Mouse (Mus musculus): ENCODE data around the gene Ank.
"Not testable (repeated sequence)": the region's sequence is repeated elsewhere in the genome, so short reads cannot be mapped to it uniquely, and the experiment has no call there.

Ank gene

GRCm38 (mm10) chr15:27436194-27436593 lies 30.3 kb upstream of the Ank start:
- no peak overlapping the region for H3K4me3 ChIP-seq (replicated peaks; ENCODE audit: low read length)
- H3K36me3 ChIP-seq (ENCODE audit: insufficient read depth, low read length), result no peaks in the 10 kb centered on the region
- H3K9me3 ChIP-seq (ENCODE audit: low read length), result no peaks in the 10 kb centered on the region
- no peak for TF ChIP-seq POU5F1 (IDR thresholded peaks at IDR 0.05; ENCODE audit: borderline replicate concordance, low read length)
- no peak for TF ChIP-seq NANOG (IDR thresholded peaks at IDR 0.05; ENCODE audit: borderline replicate concordance, low read length)
- TF ChIP-seq CTCF (conservative IDR thresholded peaks at IDR 0.05; ENCODE audit: low read length), result no peak
- H3K4me1 ChIP-seq (replicated peaks; ENCODE audit: low read depth, low read length), result no peaks in the 10 kb centered on the region
- no peaks in the 10 kb centered on the region; the same call in 1 of the 2 replicates for H3K27me3 ChIP-seq (ENCODE audit: insufficient read depth, low read length)

GRCm38 (mm10) chr15:27441053-27441452 lies 25.4 kb upstream of the Ank start:
- H3K4me3 ChIP-seq (replicated peaks; ENCODE audit: low read length), result no peak overlapping the region
- H3K27me3 ChIP-seq (ENCODE audit: insufficient read depth, low read length), result no peaks in the 10 kb centered on the region
- H3K9me3 ChIP-seq (ENCODE audit: low read length), result peaks cover 7% of the 10 kb centered on the region; the same call in 1 of the 2 replicates
- no peak for TF ChIP-seq CTCF (conservative IDR thresholded peaks at IDR 0.05; ENCODE audit: low read length)
- no peak for TF ChIP-seq POU5F1 (IDR thresholded peaks at IDR 0.05; ENCODE audit: borderline replicate concordance, low read length)
- TF ChIP-seq NANOG (IDR thresholded peaks at IDR 0.05; ENCODE audit: borderline replicate concordance, low read length), result no peak
- H3K4me1 ChIP-seq (replicated peaks; ENCODE audit: low read depth, low read length), result no peaks in the 10 kb centered on the region
- H3K36me3 ChIP-seq (ENCODE audit: insufficient read depth, low read length), result no peaks in the 10 kb centered on the region

- Histone ChIP-seq H3K9me3 (ENCODE audit: low read length) (peaks cover 7% of the 10 kb centered on the region; the same call in 1 of the 2 replicates), H3K4me1 (replicated peaks; ENCODE audit: low read depth, low read length) (no peaks in the 10 kb centered on the region), H3K27me3 (ENCODE audit: insufficient read depth, low read length) (no peaks in the 10 kb centered on the region), H3K4me3 (replicated peaks; ENCODE audit: low read length) (no peak overlapping the region), H3K36me3 (ENCODE audit: insufficient read depth, low read length) (no peaks in the 10 kb centered on the region)
- no peak for TF ChIP-seq POU5F1 (IDR thresholded peaks at IDR 0.05; ENCODE audit: borderline replicate concordance, low read length)
- TF ChIP-seq CTCF (conservative IDR thresholded peaks at IDR 0.05; ENCODE audit: low read length), result no peak
- no peak for TF ChIP-seq NANOG (IDR thresholded peaks at IDR 0.05; ENCODE audit: borderline replicate concordance, low read length)
These were observed 24.9 kb upstream of the Ank start for GRCm38 (mm10) chr15:27441529-27441928.

GRCm38 (mm10) chr15:27441951-27442350 lies 24.5 kb upstream of the Ank start:
- no peaks in the 10 kb centered on the region for H3K4me1 ChIP-seq (replicated peaks; ENCODE audit: low read depth, low read length)
- no peaks in the 10 kb centered on the region for H3K27me3 ChIP-seq (ENCODE audit: insufficient read depth, low read length)
- no peak for TF ChIP-seq NANOG (IDR thresholded peaks at IDR 0.05; ENCODE audit: borderline replicate concordance, low read length)
- no peak for TF ChIP-seq POU5F1 (IDR thresholded peaks at IDR 0.05; ENCODE audit: borderline replicate concordance, low read length)
- no peak for TF ChIP-seq CTCF (conservative IDR thresholded peaks at IDR 0.05; ENCODE audit: low read length)
- H3K36me3 ChIP-seq (ENCODE audit: insufficient read depth, low read length), result no peaks in the 10 kb centered on the region
- H3K9me3 ChIP-seq (ENCODE audit: low read length), result peaks cover 7% of the 10 kb centered on the region; the same call in 1 of the 2 replicates
- no peak overlapping the region for H3K4me3 ChIP-seq (replicated peaks; ENCODE audit: low read length)

GRCm38 (mm10) chr15:27444772-27445347 lies 21.6 kb upstream of the Ank start:
- no peak overlapping the region for H3K4me3 ChIP-seq (replicated peaks; ENCODE audit: low read length)
- peaks cover 7% of the 10 kb centered on the region; the same call in 1 of the 2 replicates for H3K9me3 ChIP-seq (ENCODE audit: low read length)
- no peaks in the 10 kb centered on the region for H3K4me1 ChIP-seq (replicated peaks; ENCODE audit: low read depth, low read length)
- TF ChIP-seq NANOG (IDR thresholded peaks at IDR 0.05; ENCODE audit: borderline replicate concordance, low read length), result no peak
- no peak for TF ChIP-seq CTCF (conservative IDR thresholded peaks at IDR 0.05; ENCODE audit: low read length)
- TF ChIP-seq POU5F1 (IDR thresholded peaks at IDR 0.05; ENCODE audit: borderline replicate concordance, low read length), result no peak
- H3K27me3 ChIP-seq (ENCODE audit: insufficient read depth, low read length), result no peaks in the 10 kb centered on the region
- H3K36me3 ChIP-seq (ENCODE audit: insufficient read depth, low read length), result no peaks in the 10 kb centered on the region

GRCm38 (mm10) chr15:27450689-27451088 lies 15.8 kb upstream of the Ank start:
- peaks cover 9% of the 10 kb centered on the region for H3K4me1 ChIP-seq (replicated peaks; ENCODE audit: low read depth, low read length)
- peaks cover 6% of the 10 kb centered on the region; the same call in 1 of the 2 replicates for H3K27me3 ChIP-seq (ENCODE audit: insufficient read depth, low read length)
- 0 out of 2 replicates have a peak, but pooled peaks cover 3% of the 10 kb centered on the region for H3K9me3 ChIP-seq (ENCODE audit: low read length)
- H3K4me3 ChIP-seq (replicated peaks; ENCODE audit: low read length), result no peak overlapping the region
- no peak for TF ChIP-seq POU5F1 (IDR thresholded peaks at IDR 0.05; ENCODE audit: borderline replicate concordance, low read length)
- TF ChIP-seq NANOG (IDR thresholded peaks at IDR 0.05; ENCODE audit: borderline replicate concordance, low read length), result no peak
- TF ChIP-seq CTCF (conservative IDR thresholded peaks at IDR 0.05; ENCODE audit: low read length), result no peak
- H3K36me3 ChIP-seq (ENCODE audit: insufficient read depth, low read length), result no peaks in the 10 kb centered on the region

- no peaks in the 10 kb centered on the region for H3K36me3 ChIP-seq (ENCODE audit: insufficient read depth, low read length)
- peaks cover 6% of the 10 kb centered on the region; the same call in 1 of the 2 replicates for H3K27me3 ChIP-seq (ENCODE audit: insufficient read depth, low read length)
- H3K4me3 ChIP-seq (replicated peaks; ENCODE audit: low read length), result no peak overlapping the region
- no peak for TF ChIP-seq CTCF (conservative IDR thresholded peaks at IDR 0.05; ENCODE audit: low read length)
- TF ChIP-seq NANOG (IDR thresholded peaks at IDR 0.05; ENCODE audit: borderline replicate concordance, low read length), result no peak
- no peak for TF ChIP-seq POU5F1 (IDR thresholded peaks at IDR 0.05; ENCODE audit: borderline replicate concordance, low read length)
- no peaks in the 10 kb centered on the region for H3K9me3 ChIP-seq (ENCODE audit: low read length)
- peaks cover 12% of the 10 kb centered on the region for H3K4me1 ChIP-seq (replicated peaks; ENCODE audit: low read depth, low read length)
These were observed 14.7 kb upstream of the Ank start for GRCm38 (mm10) chr15:27451760-27452159.

- Histone ChIP-seq H3K27me3 (ENCODE audit: insufficient read depth, low read length) (peaks cover 10% of the 10 kb centered on the region; the same call in 1 of the 2 replicates), H3K4me1 (replicated peaks; ENCODE audit: low read depth, low read length) (peaks cover 20% of the 10 kb centered on the region), H3K36me3 (ENCODE audit: insufficient read depth, low read length) (no peaks in the 10 kb centered on the region), H3K4me3 (replicated peaks; ENCODE audit: low read length) (no peak overlapping the region), H3K9me3 (ENCODE audit: low read length) (no peaks in the 10 kb centered on the region)
- TF ChIP-seq POU5F1 (IDR thresholded peaks at IDR 0.05; ENCODE audit: borderline replicate concordance, low read length), result no peak
- no peak for TF ChIP-seq CTCF (conservative IDR thresholded peaks at IDR 0.05; ENCODE audit: low read length)
- no peak for TF ChIP-seq NANOG (IDR thresholded peaks at IDR 0.05; ENCODE audit: borderline replicate concordance, low read length)
These were observed 14.0 kb upstream of the Ank start for GRCm38 (mm10) chr15:27452496-27452895.

GRCm38 (mm10) chr15:27457001-27457400 lies 9.5 kb upstream of the Ank start:
- no peaks in the 10 kb centered on the region for H3K9me3 ChIP-seq (ENCODE audit: low read length)
- peaks cover 10% of the 10 kb centered on the region for H3K27me3 ChIP-seq (ENCODE audit: insufficient read depth, low read length)
- peaks cover 30% of the 10 kb centered on the region for H3K4me1 ChIP-seq (replicated peaks; ENCODE audit: low read depth, low read length)
- no peak overlapping the region for H3K4me3 ChIP-seq (replicated peaks; ENCODE audit: low read length)
- TF ChIP-seq POU5F1 (IDR thresholded peaks at IDR 0.05; ENCODE audit: borderline replicate concordance, low read length), result no peak
- TF ChIP-seq CTCF (conservative IDR thresholded peaks at IDR 0.05; ENCODE audit: low read length), result no peak
- TF ChIP-seq NANOG (IDR thresholded peaks at IDR 0.05; ENCODE audit: borderline replicate concordance, low read length), result no peak
- H3K36me3 ChIP-seq (ENCODE audit: insufficient read depth, low read length), result no peaks in the 10 kb centered on the region

- H3K9me3 ChIP-seq (ENCODE audit: low read length); H3K36me3 ChIP-seq (ENCODE audit: insufficient read depth, low read length); H3K27me3 ChIP-seq (ENCODE audit: insufficient read depth, low read length); H3K4me3 ChIP-seq (replicated peaks; ENCODE audit: low read length): not testable (repeated sequence)
- H3K4me1 ChIP-seq (replicated peaks; ENCODE audit: low read depth, low read length), result peaks cover 40% of the 10 kb centered on the region
These were observed 6.7 kb upstream of the Ank start for GRCm38 (mm10) chr15:27459781-27460180.

Measured in E14TG2a.4 (cell line).